Mouse (Mus musculus): ENCODE results near the gene Ddit4. TPM values are rescaled to one million over a fixed set of nuclear protein-coding genes. Genes with fewer than 3 reads are reported as not detected.
A peak's percentile ranks its signal among the peaks of the same experiment; 100 is the strongest.
"Not testable (repeated sequence)": the region's sequence is repeated elsewhere in the genome, so short reads cannot be mapped to it uniquely, and the experiment has no call there.

The Ddit4 gene
- total RNA-seq (2014; rRNA removed) (40.0 and 40.7 TPM in 2 replicates), polyA plus RNA-seq (2015; fragmentation: Nextera tagmentation; extraction: Ambion mirVana) (52.9 and 57.8 TPM in 2 replicates)

DNA sequence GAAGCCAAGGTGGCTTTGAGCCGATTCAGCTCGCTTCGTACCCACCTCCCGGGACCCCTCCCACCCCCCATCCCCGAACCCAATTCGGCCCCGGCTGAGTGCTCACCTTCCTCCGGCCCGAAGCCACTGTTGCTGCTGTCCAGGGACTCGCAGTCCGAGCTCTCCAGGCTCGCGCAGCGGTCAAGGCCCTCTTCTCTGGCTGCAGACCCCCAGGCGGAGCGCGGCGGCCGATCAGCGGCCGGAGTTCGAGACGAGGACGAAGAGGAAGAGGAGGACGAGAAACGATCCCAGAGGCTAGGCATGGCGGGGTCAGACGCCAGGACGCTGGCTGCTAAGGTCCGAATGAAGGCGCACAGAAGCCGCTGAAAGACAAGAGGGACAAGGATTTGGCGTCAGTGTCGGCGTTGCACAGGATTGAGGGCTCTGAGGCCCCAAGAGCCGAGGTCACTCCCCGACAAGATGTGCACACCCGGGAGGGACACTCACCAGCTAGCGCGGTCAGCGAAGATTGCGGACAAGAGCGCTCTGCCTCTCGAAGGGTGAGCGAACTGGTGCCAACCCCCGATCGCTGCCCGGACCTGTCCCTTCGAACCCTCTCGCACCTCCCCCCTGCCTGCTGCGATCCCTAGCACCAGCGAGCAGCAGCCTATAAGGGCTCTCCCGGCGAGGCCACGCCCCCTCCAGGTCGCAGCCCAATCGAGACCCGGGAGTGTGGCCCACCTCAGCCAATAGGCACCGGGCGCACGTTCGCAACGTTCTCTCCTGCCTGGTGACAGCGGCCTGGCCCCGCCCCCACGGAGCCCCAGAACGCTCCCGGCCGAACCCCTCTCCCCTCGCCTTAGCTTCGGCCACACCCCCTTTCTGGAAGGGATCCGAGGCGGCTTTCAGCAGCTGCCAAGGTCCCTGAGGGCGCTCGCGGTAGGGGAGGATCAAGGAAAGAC, at the start of gene Ddit4:
Ddit4 (minus strand) TSS at position 624 of the 941 bp plus-strand sequence.
- Histone ChIP-seq H3K27me3 (ENCODE audit: insufficient read depth, low read length) (no peaks in the 10 kb centered on the region), H3K9ac (peak within 1 kb of the TSS; percentile 96), H3K27ac (ENCODE audit: low read depth, low read length) (peak within 1 kb of the TSS; percentile 94), H3K4me3 (ENCODE audit: low read depth, low read length) (peak within 1 kb of the TSS; percentile 75), H3K4me2 (ENCODE audit: low read depth) (peak within 1 kb of the TSS; percentile 94), H3K4me1 (ENCODE audit: insufficient read depth) (peaks cover 25% of the 10 kb centered on the region), H3K9me3 (ENCODE audit: low read length) (no peaks in the 10 kb centered on the region), H3K36me3 (ENCODE audit: insufficient read depth) (peaks cover 3% of the 10 kb centered on the region; the same call in 1 of the 2 replicates)
- TF ChIP-seq CTCF (IDR thresholded peaks at IDR 0.05; ENCODE audit: low read depth): no peak; the same call in 1 of the 2 replicates
- peak; percentile 99 for DNase-seq
- ATAC-seq: peak; percentile 97
- 2% methylated on average over 76 of the region's 76 CpGs for WGBS

DNA sequence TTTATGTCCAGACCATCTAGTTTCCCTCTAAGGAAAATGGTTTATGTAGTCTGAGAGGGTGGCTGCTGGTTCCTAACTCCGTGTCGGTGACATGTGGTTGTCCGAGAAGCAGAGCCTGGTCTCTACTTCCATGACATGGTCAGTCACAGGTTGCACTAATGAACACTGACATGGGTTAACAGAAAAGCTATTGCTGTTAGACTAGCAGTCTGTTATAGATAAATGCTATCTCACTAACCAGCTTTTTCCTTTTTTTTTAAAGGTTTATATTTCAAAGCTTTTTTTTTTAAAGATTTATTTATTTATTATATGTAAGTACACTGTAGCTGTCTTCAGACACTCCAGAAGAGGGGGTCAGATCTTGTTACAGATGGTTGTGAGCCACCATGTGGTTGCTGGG, 47.4 kb upstream of the Ddit4 start:
- Histone ChIP-seq H3K9me3 (ENCODE audit: low read length) (no peaks in the 10 kb centered on the region), H3K4me3 (ENCODE audit: low read depth, low read length) (no peak overlapping the region), H3K27ac (ENCODE audit: low read depth, low read length) (no peak overlapping the region), H3K4me2 (ENCODE audit: low read depth) (no peak overlapping the region), H3K4me1 (ENCODE audit: insufficient read depth) (peaks cover 9% of the 10 kb centered on the region; the same call in 1 of the 2 replicates), H3K9ac (no peak overlapping the region), H3K36me3 (ENCODE audit: insufficient read depth) (peaks cover 6% of the 10 kb centered on the region), H3K27me3 (ENCODE audit: insufficient read depth, low read length) (no peaks in the 10 kb centered on the region)
- TF ChIP-seq CTCF (IDR thresholded peaks at IDR 0.05; ENCODE audit: low read depth): no peak
- 91% methylated on average over 3 of the region's 3 CpGs for WGBS
- ATAC-seq (no peak), DNase-seq (no peak)

DNA sequence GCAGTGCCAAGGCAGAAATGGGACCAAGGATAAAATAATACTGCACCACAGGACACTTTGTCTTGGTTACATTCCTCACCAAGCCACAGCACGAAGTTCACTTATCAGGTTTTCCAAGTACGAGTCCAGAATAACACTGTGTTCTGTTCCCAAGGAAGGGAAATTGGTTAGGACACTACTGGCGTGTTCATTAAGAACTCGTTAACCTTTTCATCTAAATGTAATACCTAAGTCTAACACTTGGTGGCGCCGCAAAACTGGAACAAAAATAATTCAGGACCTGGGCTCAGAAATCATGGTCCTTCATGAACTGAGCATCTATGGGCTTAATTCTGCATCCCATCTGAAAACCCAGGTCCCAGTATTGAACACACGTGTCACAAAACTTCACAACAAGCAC, 46.0 kb upstream of the Ddit4 start:
- peaks cover 4% of the 10 kb centered on the region; the same call in 1 of the 2 replicates for H3K4me1 ChIP-seq (ENCODE audit: insufficient read depth)
- H3K4me2 ChIP-seq (ENCODE audit: low read depth): no peak overlapping the region
- H3K9ac ChIP-seq: no peak overlapping the region
- WGBS: 13% methylated on average over 7 of the region's 7 CpGs
- no peak overlapping the region for H3K4me3 ChIP-seq (ENCODE audit: low read depth, low read length)
- H3K9me3 ChIP-seq (ENCODE audit: low read length): no peaks in the 10 kb centered on the region
- peaks cover 11% of the 10 kb centered on the region for H3K36me3 ChIP-seq (ENCODE audit: insufficient read depth)
- TF ChIP-seq CTCF (IDR thresholded peaks at IDR 0.05; ENCODE audit: low read depth): peak; percentile 76
- peak; percentile 86 for DNase-seq
- no peak overlapping the region for H3K27ac ChIP-seq (ENCODE audit: low read depth, low read length)
- no peak for ATAC-seq
- H3K27me3 ChIP-seq (ENCODE audit: insufficient read depth, low read length): no peaks in the 10 kb centered on the region

DNA sequence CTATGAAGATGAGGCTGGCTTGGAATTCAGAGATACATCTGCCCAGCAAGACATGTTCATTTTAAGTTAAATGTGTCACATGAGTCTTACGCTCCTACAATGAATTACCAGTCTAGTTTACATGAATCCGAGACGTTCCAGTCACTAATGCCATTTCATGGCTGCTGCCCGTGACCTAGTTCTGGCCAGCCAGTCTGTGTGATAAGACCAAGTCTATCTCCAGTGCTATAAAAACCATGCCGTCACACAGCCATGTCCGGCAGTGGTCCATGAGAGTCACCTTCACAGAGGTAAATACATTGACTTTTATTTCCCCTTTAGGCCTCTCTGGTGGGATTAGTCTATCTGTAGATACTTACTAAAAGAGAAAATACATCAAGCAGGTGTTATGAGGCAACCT, 44.3 kb upstream of the Ddit4 start:
- WGBS: 95% methylated on average over 6 of the region's 6 CpGs
- no peaks in the 10 kb centered on the region for H3K9me3 ChIP-seq (ENCODE audit: low read length)
- DNase-seq: no peak
- no peak overlapping the region for H3K9ac ChIP-seq
- no peaks in the 10 kb centered on the region for H3K4me1 ChIP-seq (ENCODE audit: insufficient read depth)
- H3K27me3 ChIP-seq (ENCODE audit: insufficient read depth, low read length): no peaks in the 10 kb centered on the region
- ATAC-seq: no peak
- no peak for TF ChIP-seq CTCF (IDR thresholded peaks at IDR 0.05; ENCODE audit: low read depth)
- no peak overlapping the region for H3K4me3 ChIP-seq (ENCODE audit: low read depth, low read length)
- no peak overlapping the region for H3K27ac ChIP-seq (ENCODE audit: low read depth, low read length)
- no peak overlapping the region for H3K4me2 ChIP-seq (ENCODE audit: low read depth)
- H3K36me3 ChIP-seq (ENCODE audit: insufficient read depth): peaks cover 18% of the 10 kb centered on the region

DNA sequence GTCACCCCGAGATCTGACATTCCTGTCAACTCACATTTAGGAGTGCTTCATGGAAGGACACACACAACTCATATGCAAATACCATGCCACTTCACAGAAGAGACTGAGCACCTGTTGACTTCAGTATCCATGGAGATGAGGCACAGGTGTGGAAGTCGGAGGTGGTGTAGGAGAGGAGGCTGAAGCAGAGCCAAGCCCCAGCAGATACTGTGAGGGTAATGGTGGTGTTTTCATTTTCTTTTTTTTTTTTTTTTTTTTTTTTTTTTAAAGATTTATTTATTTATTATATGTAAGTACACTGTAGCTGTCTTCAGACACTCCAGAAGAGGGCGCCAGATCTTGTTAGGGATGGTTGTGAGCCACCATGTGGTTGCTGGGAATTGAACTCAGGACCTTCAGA, 42.2 kb upstream of the Ddit4 start:
- H3K36me3 ChIP-seq (ENCODE audit: insufficient read depth): peaks cover 37% of the 10 kb centered on the region
- 91% methylated on average over 2 of the region's 3 CpGs for WGBS

DNA sequence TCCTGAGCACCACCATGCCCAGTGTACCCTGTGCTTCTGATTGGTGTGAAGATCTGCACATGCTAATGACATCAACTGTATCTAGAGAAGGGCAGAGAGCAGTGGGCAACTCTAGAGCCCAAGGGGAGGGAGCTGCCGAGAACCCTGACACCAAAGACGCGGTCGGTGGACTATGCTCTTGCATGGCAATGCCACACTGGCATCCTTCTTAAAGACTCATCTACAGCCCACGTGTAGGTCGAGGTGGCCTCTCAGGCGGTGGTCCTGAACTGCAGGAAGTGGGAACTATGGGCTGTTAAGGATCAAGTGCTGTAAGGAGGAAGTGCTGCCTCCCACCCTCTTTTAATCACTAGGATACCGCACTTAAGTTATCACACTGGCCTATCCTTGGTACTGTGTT, 40.4 kb upstream of the Ddit4 start:
- no peaks in the 10 kb centered on the region for H3K27me3 ChIP-seq (ENCODE audit: insufficient read depth, low read length)
- no peak for ATAC-seq

More for the DNA sequence above, 42.2 kb upstream of the Ddit4 start:
- H3K27me3 ChIP-seq (ENCODE audit: insufficient read depth, low read length); ATAC-seq; H3K4me3 ChIP-seq (ENCODE audit: low read depth, low read length); H3K9ac ChIP-seq; H3K9me3 ChIP-seq (ENCODE audit: low read length); DNase-seq; H3K4me2 ChIP-seq (ENCODE audit: low read depth); H3K27ac ChIP-seq (ENCODE audit: low read depth, low read length); H3K4me1 ChIP-seq (ENCODE audit: insufficient read depth): not testable (repeated sequence)

DNA sequence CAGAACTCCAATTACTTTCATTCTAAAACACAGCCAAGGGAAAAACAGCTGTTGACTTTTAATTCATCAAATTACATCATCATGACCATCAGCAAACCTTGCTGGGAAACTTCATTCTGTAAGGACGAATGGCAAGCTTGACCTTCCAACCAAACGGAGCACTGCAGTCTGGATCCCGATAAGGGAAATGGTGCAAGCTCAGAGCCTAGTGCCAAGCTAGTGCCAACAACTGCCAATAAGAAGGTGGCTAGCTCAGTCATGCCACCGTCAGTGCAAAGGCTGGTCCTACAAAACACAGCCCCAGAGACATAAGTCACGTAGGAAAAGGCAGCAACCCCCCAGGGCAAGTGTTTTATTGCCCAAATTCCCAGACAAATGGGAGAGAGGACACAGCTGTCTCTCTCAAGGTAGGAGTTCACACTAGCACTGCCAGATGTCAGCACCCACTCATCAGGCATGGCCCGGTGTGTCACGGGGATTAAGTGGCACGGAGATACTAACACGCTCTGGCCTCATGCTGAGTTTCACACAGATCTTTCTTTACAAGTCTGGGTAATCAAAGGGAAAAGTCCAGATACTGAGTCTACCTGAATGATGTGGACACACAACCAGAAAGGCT, 39.7 kb upstream of the Ddit4 start:
- Histone ChIP-seq H3K9ac (no peak overlapping the region), H3K9me3 (ENCODE audit: low read length) (no peaks in the 10 kb centered on the region), H3K27me3 (ENCODE audit: insufficient read depth, low read length) (no peaks in the 10 kb centered on the region), H3K4me1 (ENCODE audit: insufficient read depth) (no peaks in the 10 kb centered on the region), H3K4me3 (ENCODE audit: low read depth, low read length) (no peak overlapping the region), H3K4me2 (ENCODE audit: low read depth) (no peak overlapping the region), H3K36me3 (ENCODE audit: insufficient read depth) (peaks cover 55% of the 10 kb centered on the region), H3K27ac (ENCODE audit: low read depth, low read length) (no peak overlapping the region)
- ATAC-seq (no peak), DNase-seq (no peak)
- 83% methylated on average over 9 of the region's 9 CpGs for WGBS
- no peak for TF ChIP-seq CTCF (IDR thresholded peaks at IDR 0.05; ENCODE audit: low read depth)

More for the DNA sequence above, 40.4 kb upstream of the Ddit4 start:
- H3K4me3 ChIP-seq (ENCODE audit: low read depth, low read length): no peak overlapping the region
- peaks cover 53% of the 10 kb centered on the region for H3K36me3 ChIP-seq (ENCODE audit: insufficient read depth)
- TF ChIP-seq CTCF (IDR thresholded peaks at IDR 0.05; ENCODE audit: low read depth): no peak
- no peak overlapping the region for H3K9ac ChIP-seq
- H3K4me1 ChIP-seq (ENCODE audit: insufficient read depth): no peaks in the 10 kb centered on the region
- no peak overlapping the region for H3K4me2 ChIP-seq (ENCODE audit: low read depth)
- no peak for DNase-seq
- 95% methylated on average over 8 of the region's 8 CpGs for WGBS
- no peak overlapping the region for H3K27ac ChIP-seq (ENCODE audit: low read depth, low read length)
- no peaks in the 10 kb centered on the region for H3K9me3 ChIP-seq (ENCODE audit: low read length)
